Mouse (Mus musculus) layer of hippocampus, postnatal 10 days (tissue): ENCODE results near the gene Scamp2. TPM values are rescaled to one million over a fixed set of nuclear protein-coding genes. Genes with fewer than 3 reads are reported as not detected.
A peak's percentile ranks its signal among the peaks of the same experiment; 100 is the strongest.

Experiments
- DNase-seq, 2 experiments: peaks; one replicate each; pipeline ENCODE4 v3.0.0; 2021; ENCODE audit warnings: low spot score in 2 of 2
- total RNA-seq, 2 experiments: library from RNA; stranded (reverse); gene quantifications; 2 replicates each; pipeline ENCODE4 v1.2.3; 2021

The Scamp2 gene
- total RNA-seq, 2 experiments from 2014 or later: 28.9 to 33.3 TPM

GRCm38 (mm10) chr9:57593454-57594173 is 32.9 kb downstream of the Scamp2 start:
- DNase-seq: no peak

GRCm38 (mm10) chr9:57594174-57594509 is 33.4 kb downstream of the Scamp2 start:
- no peak for DNase-seq

GRCm38 (mm10) chr9:57597265-57597664 is 36.5 kb downstream of the Scamp2 start:
- no peak for DNase-seq

- peak in 1 of 2 experiments; percentile 27 for DNase-seq
Measured at GRCm38 (mm10) chr9:57597929-57598382, 37.2 kb downstream of the Scamp2 start.

GRCm38 (mm10) chr9:57598851-57599563 is 38.3 kb downstream of the Scamp2 start:
- no peak for DNase-seq

GRCm38 (mm10) chr9:57600620-57601352 is 40.0 kb downstream of the Scamp2 start:
- DNase-seq: no peak

GRCm38 (mm10) chr9:57601353-57601706 is 40.6 kb downstream of the Scamp2 start:
- peak; percentile 65 to 76 for DNase-seq

- no peak for DNase-seq
Measured at GRCm38 (mm10) chr9:57602098-57602497, 41.4 kb downstream of the Scamp2 start.

- no peak for DNase-seq
Measured at GRCm38 (mm10) chr9:57604875-57605274, 44.1 kb downstream of the Scamp2 start.

- no peak for DNase-seq
Measured at GRCm38 (mm10) chr9:57605503-57605902, 44.8 kb downstream of the Scamp2 start.

GRCm38 (mm10) chr9:57606139-57606851 is 45.6 kb downstream of the Scamp2 start, which contains the start of gene Cplx3:
Gene Cplx3 (minus strand): TSS chr9:57606281.
- DNase-seq: peak; percentile 46 to 55

- no peak for DNase-seq
Measured at GRCm38 (mm10) chr9:57609803-57610202, 49.1 kb downstream of the Scamp2 start.

- no peak for DNase-seq
Measured at GRCm38 (mm10) chr9:57610359-57610826, 49.6 kb downstream of the Scamp2 start.

- DNase-seq: no peak
Measured at GRCm38 (mm10) chr9:57612587-57612986, 51.8 kb downstream of the Scamp2 start.

GRCm38 (mm10) chr9:57613975-57614374 is 53.2 kb downstream of the Scamp2 start:
- DNase-seq: no peak

- DNase-seq: no peak
Measured at GRCm38 (mm10) chr9:57614786-57615185, 54.0 kb downstream of the Scamp2 start.

GRCm38 (mm10) chr9:57617556-57618169 is 56.9 kb downstream of the Scamp2 start:
- peak in 1 of 2 experiments; percentile 58 for DNase-seq

- DNase-seq: no peak
Measured at GRCm38 (mm10) chr9:57618854-57619253, 58.1 kb downstream of the Scamp2 start.

GRCm38 (mm10) chr9:57620674-57621073 is 59.9 kb downstream of the Scamp2 start, which contains the start of gene Lman1l:
Gene Lman1l (minus strand): TSS chr9:57620774.
- DNase-seq: no peak

GRCm38 (mm10) chr9:57624295-57624694 is 63.6 kb downstream of the Scamp2 start:
- DNase-seq: no peak
